Mouse (Mus musculus): Measurements from ENCODE around the gene Bok. TPM values are rescaled to one million over a fixed set of nuclear protein-coding genes. Genes with fewer than 3 reads are reported as not detected.
A peak's percentile ranks its signal among the peaks of the same experiment; 100 is the strongest.
"Not testable (repeated sequence)": the region's sequence is repeated elsewhere in the genome, so short reads cannot be mapped to it uniquely, and the experiment has no call there.

The Bok gene
- under 1 TPM in 1 of 26 experiments, not detected in 25; 0.47 TPM for total RNA-seq (2018; cell fraction: chromatin; rRNA removed)
- total RNA-seq (2018; cell fraction: cytosol; rRNA removed), result under 1 TPM in 1 of 26 experiments, not detected in 25; 0.14 TPM
- not detected for total RNA-seq (2018; cell fraction: nucleus; rRNA removed)
- not detected in 3 replicates for polyA plus RNA-seq (2018)

- Histone ChIP-seq H3K36me3 (ENCODE audit: inconsistent target) (no peaks in the 10 kb centered on the region), H3K27ac (no peak within 1 kb of the TSS), H3K79me2 (ENCODE audit: inconsistent target) (no peaks in the 10 kb centered on the region), H3K4me3 (ENCODE audit: inconsistent target) (no peak within 1 kb of the TSS)
- WGBS (ENCODE audit: missing documents), result 2% methylated on average over 78 of the region's 78 CpGs
Measured at GRCm38 (mm10) chr1:93685401-93686244, at the start of gene Bok. Gene Bok (plus strand): TSS chr1:93685660.

GRCm38 (mm10) chr1:93636211-93636897, 49.1 kb upstream of the Bok start:
- Histone ChIP-seq H3K36me3 (ENCODE audit: inconsistent target) (no peaks in the 10 kb centered on the region), H3K27ac (peak overlapping the region; percentile 37)
- WGBS (ENCODE audit: missing documents), result 30% methylated on average over 7 of the region's 7 CpGs

GRCm38 (mm10) chr1:93641978-93642377, 43.5 kb upstream of the Bok start:
- H3K27ac ChIP-seq, result no peak overlapping the region
- 100% methylated on average over 2 of the region's 2 CpGs for WGBS (ENCODE audit: missing documents)
- no peaks in the 10 kb centered on the region for H3K36me3 ChIP-seq (ENCODE audit: inconsistent target)
- H3K4me3 ChIP-seq (ENCODE audit: inconsistent target), result no peak overlapping the region
- no peaks in the 10 kb centered on the region for H3K79me2 ChIP-seq (ENCODE audit: inconsistent target)

More at GRCm38 (mm10) chr1:93636211-93636897, 49.1 kb upstream of the Bok start:
- Histone ChIP-seq H3K4me3 (ENCODE audit: inconsistent target) (peak overlapping the region; percentile 51), H3K79me2 (ENCODE audit: inconsistent target) (peaks cover 36% of the 10 kb centered on the region)

GRCm38 (mm10) chr1:93642692-93643091, 42.8 kb upstream of the Bok start:
- Histone ChIP-seq H3K79me2 (ENCODE audit: inconsistent target) (no peaks in the 10 kb centered on the region), H3K4me3 (ENCODE audit: inconsistent target) (no peak overlapping the region), H3K27ac (no peak overlapping the region), H3K36me3 (ENCODE audit: inconsistent target) (no peaks in the 10 kb centered on the region)
- WGBS (ENCODE audit: missing documents), result 98% methylated on average over 2 of the region's 2 CpGs

GRCm38 (mm10) chr1:93649604-93650172, 35.8 kb upstream of the Bok start:
- WGBS (ENCODE audit: missing documents), result 85% methylated on average over 5 of the region's 5 CpGs
- no peak overlapping the region for H3K27ac ChIP-seq
- H3K4me3 ChIP-seq (ENCODE audit: inconsistent target), result no peak overlapping the region
- no peaks in the 10 kb centered on the region for H3K36me3 ChIP-seq (ENCODE audit: inconsistent target)
- H3K79me2 ChIP-seq (ENCODE audit: inconsistent target), result no peaks in the 10 kb centered on the region

GRCm38 (mm10) chr1:93654275-93654674, 31.2 kb upstream of the Bok start:
- Histone ChIP-seq H3K79me2 (ENCODE audit: inconsistent target) (no peaks in the 10 kb centered on the region), H3K4me3 (ENCODE audit: inconsistent target) (no peak overlapping the region), H3K27ac (no peak overlapping the region), H3K36me3 (ENCODE audit: inconsistent target) (no peaks in the 10 kb centered on the region)
- WGBS (ENCODE audit: missing documents), result 4% methylated on average over 2 of the region's 2 CpGs

GRCm38 (mm10) chr1:93654798-93655197, 30.7 kb upstream of the Bok start:
- 79% methylated on average over 2 of the region's 2 CpGs for WGBS (ENCODE audit: missing documents)
- H3K36me3 ChIP-seq (ENCODE audit: inconsistent target), result no peaks in the 10 kb centered on the region
- H3K79me2 ChIP-seq (ENCODE audit: inconsistent target), result no peaks in the 10 kb centered on the region
- no peak overlapping the region for H3K4me3 ChIP-seq (ENCODE audit: inconsistent target)
- H3K27ac ChIP-seq, result no peak overlapping the region

- Histone ChIP-seq H3K27ac (no peak overlapping the region), H3K36me3 (ENCODE audit: inconsistent target) (no peaks in the 10 kb centered on the region), H3K79me2 (ENCODE audit: inconsistent target) (no peaks in the 10 kb centered on the region), H3K4me3 (ENCODE audit: inconsistent target) (no peak overlapping the region)
- 90% methylated on average over 7 of the region's 7 CpGs for WGBS (ENCODE audit: missing documents)
Measured at GRCm38 (mm10) chr1:93656325-93657024, 29.0 kb upstream of the Bok start.

GRCm38 (mm10) chr1:93657025-93657360, 28.5 kb upstream of the Bok start:
- Histone ChIP-seq H3K79me2 (ENCODE audit: inconsistent target) (no peaks in the 10 kb centered on the region), H3K36me3 (ENCODE audit: inconsistent target) (no peaks in the 10 kb centered on the region), H3K4me3 (ENCODE audit: inconsistent target) (no peak overlapping the region), H3K27ac (no peak overlapping the region)
- WGBS (ENCODE audit: missing documents), result 83% methylated on average over 5 of the region's 5 CpGs

- not testable (repeated sequence) for H3K79me2 ChIP-seq (ENCODE audit: inconsistent target); H3K36me3 ChIP-seq (ENCODE audit: inconsistent target); H3K27ac ChIP-seq; H3K4me3 ChIP-seq (ENCODE audit: inconsistent target)
Measured at GRCm38 (mm10) chr1:93658559-93658958, 26.9 kb upstream of the Bok start, which contains the start of gene Stk25. Gene Stk25 (minus strand): TSS chr1:93658659.

- 64% methylated on average over 13 of the region's 13 CpGs for WGBS (ENCODE audit: missing documents)
- Histone ChIP-seq H3K27ac (no peak overlapping the region), H3K79me2 (ENCODE audit: inconsistent target) (no peaks in the 10 kb centered on the region), H3K4me3 (ENCODE audit: inconsistent target) (no peak overlapping the region), H3K36me3 (ENCODE audit: inconsistent target) (no peaks in the 10 kb centered on the region)
Measured at GRCm38 (mm10) chr1:93667760-93668400, 17.6 kb upstream of the Bok start.

GRCm38 (mm10) chr1:93668791-93669548, 16.5 kb upstream of the Bok start:
- H3K79me2 ChIP-seq (ENCODE audit: inconsistent target), result no peaks in the 10 kb centered on the region
- H3K27ac ChIP-seq, result no peak overlapping the region
- 8% methylated on average over 17 of the region's 17 CpGs for WGBS (ENCODE audit: missing documents)
- peak overlapping the region; percentile 26 for H3K4me3 ChIP-seq (ENCODE audit: inconsistent target)
- no peaks in the 10 kb centered on the region for H3K36me3 ChIP-seq (ENCODE audit: inconsistent target)

GRCm38 (mm10) chr1:93669941-93670340, 15.5 kb upstream of the Bok start:
- no peak overlapping the region for H3K27ac ChIP-seq
- no peaks in the 10 kb centered on the region for H3K79me2 ChIP-seq (ENCODE audit: inconsistent target)
- no peak overlapping the region for H3K4me3 ChIP-seq (ENCODE audit: inconsistent target)
- H3K36me3 ChIP-seq (ENCODE audit: inconsistent target), result no peaks in the 10 kb centered on the region

Data from macrophage (primary cell).